Mouse (Mus musculus) midbrain, embryonic 12.5 days (tissue): Measurements from ENCODE around the gene Best2. TPM values are rescaled to one million over a fixed set of nuclear protein-coding genes. Genes with fewer than 3 reads are reported as not detected.

ENCODE experiments used
- ATAC-seq: fragments of 200-750 bp; cut with Nextera tagmentation; 2 replicates; pipeline ENCODE4 v1.8.0; 2017; ENCODE audit warnings: low read depth, moderate TSS enrichment, moderate library complexity; ENCODE audit not compliant: low FRiP score
- H3K27ac ChIP-seq: fragments of 300-500 bp; sonication (generic); replicated peaks from 2 replicates; pipeline ENCODE4 v1.5.1; 2016; ENCODE audit warnings: mild to moderate bottlenecking
- H3K27me3 ChIP-seq: fragments of 300-500 bp; sonication (generic); 2 replicates; pipeline ENCODE4 v1.6.1; 2016; ENCODE audit warnings: mild to moderate bottlenecking
- H3K36me3 ChIP-seq: fragments of 300-500 bp; sonication (generic); 2 replicates; pipeline ENCODE4 v1.6.1; 2016
- H3K4me1 ChIP-seq: fragments of 300-500 bp; sonication (generic); 2 replicates; pipeline ENCODE4 v1.6.1; 2016
- H3K4me2 ChIP-seq: fragments of 300-500 bp; sonication (generic); replicated peaks from 2 replicates; pipeline ENCODE4 v1.6.1; 2016; ENCODE audit warnings: mild to moderate bottlenecking, moderate library complexity
- H3K4me3 ChIP-seq: fragments of 300-500 bp; sonication (generic); 2 replicates; pipeline ENCODE4 v1.5.1; 2016; ENCODE audit warnings: mild to moderate bottlenecking
- H3K9ac ChIP-seq: fragments of 300-500 bp; sonication (generic); replicated peaks from 2 replicates; pipeline ENCODE4 v1.6.1; 2016; ENCODE audit warnings: mild to moderate bottlenecking, moderate library complexity
- H3K9me3 ChIP-seq: fragments of 300-500 bp; sonication (generic); 2 replicates; pipeline ENCODE4 v1.6.1; 2016; ENCODE audit warnings: mild to moderate bottlenecking
- WGBS: fragments of 180-500 bp; shearing (Covaris S2); methylation state at CpG from one replicate; pipeline ENCODE4 v1.1.7; 2016; 5-methylcytosine and 5-hydroxymethylcytosine counted together
- polyA plus RNA-seq: library from polyadenylated mRNA; unstranded; fragments of >200 nt; fragmentation: Nextera tagmentation; extraction: Ambion mirVana; gene quantifications from 2 replicates; pipeline ENCODE4 v1.2.1, GENCODE M21; 2016

Best2 gene
- polyA plus RNA-seq, 1 experiment from 2014 or later: not detected

- Histone ChIP-seq H3K27ac (no peak overlapping the region), H3K36me3 (no peaks in the 10 kb centered on the region), H3K9me3 (no peaks in the 10 kb centered on the region), H3K9ac (no peak overlapping the region), H3K4me1 (peaks cover 37% of the 10 kb centered on the region), H3K4me3 (no peak overlapping the region), H3K27me3 (peaks cover 63% of the 10 kb centered on the region), H3K4me2 (no peak overlapping the region)
- 64% methylated on average over 2 of the region's 2 CpGs for WGBS
- no peak for ATAC-seq
Measured at GRCm38 (mm10) chr8:84987903-84988302, 26.4 kb downstream of the Best2 start.

GRCm38 (mm10) chr8:84987388-84987787 is 26.9 kb downstream of the Best2 start:
- ATAC-seq: no peak
- H3K4me3 ChIP-seq: no peak overlapping the region
- H3K36me3 ChIP-seq: no peaks in the 10 kb centered on the region
- WGBS: 88% methylated on average over 5 of the region's 5 CpGs
- H3K4me1 ChIP-seq: peaks cover 37% of the 10 kb centered on the region
- no peak overlapping the region for H3K27ac ChIP-seq
- H3K27me3 ChIP-seq: peaks cover 69% of the 10 kb centered on the region
- no peak overlapping the region for H3K9ac ChIP-seq
- H3K4me2 ChIP-seq: no peak overlapping the region
- no peaks in the 10 kb centered on the region for H3K9me3 ChIP-seq

GRCm38 (mm10) chr8:84986379-84986945 is 27.9 kb downstream of the Best2 start:
- Histone ChIP-seq H3K4me3 (peak overlapping the region; percentile 51), H3K27ac (no peak overlapping the region), H3K27me3 (peaks cover 78% of the 10 kb centered on the region), H3K4me1 (peaks cover 37% of the 10 kb centered on the region), H3K4me2 (peak overlapping the region; percentile 93), H3K9me3 (no peaks in the 10 kb centered on the region), H3K36me3 (no peaks in the 10 kb centered on the region), H3K9ac (peak overlapping the region; percentile 51; the same call in 1 of the 2 replicates)
- no peak for ATAC-seq
- WGBS: 48% methylated on average over 8 of the region's 8 CpGs

GRCm38 (mm10) chr8:84985684-84986378 is 28.5 kb downstream of the Best2 start:
- Histone ChIP-seq H3K27ac (no peak overlapping the region; the same call in 1 of the 2 replicates), H3K4me1 (peaks cover 37% of the 10 kb centered on the region), H3K4me2 (peak overlapping the region; percentile 93), H3K9me3 (no peaks in the 10 kb centered on the region), H3K4me3 (peak overlapping the region; percentile 51), H3K36me3 (no peaks in the 10 kb centered on the region), H3K27me3 (peaks cover 83% of the 10 kb centered on the region), H3K9ac (peak overlapping the region; percentile 51)
- no peak for ATAC-seq
- WGBS: 0% methylated on average over 52 of the region's 53 CpGs

- H3K27ac ChIP-seq: no peak overlapping the region
- ATAC-seq: no peak
- H3K27me3 ChIP-seq: peaks cover 90% of the 10 kb centered on the region
- no peaks in the 10 kb centered on the region for H3K9me3 ChIP-seq
- H3K4me3 ChIP-seq: peak overlapping the region; percentile 51
- WGBS: under 1% methylated on average over 23 of the region's 23 CpGs
- peak overlapping the region; percentile 93 for H3K4me2 ChIP-seq
- peaks cover 41% of the 10 kb centered on the region for H3K4me1 ChIP-seq
- H3K9ac ChIP-seq: peak overlapping the region; percentile 51
- H3K36me3 ChIP-seq: no peaks in the 10 kb centered on the region
Measured at GRCm38 (mm10) chr8:84985049-84985683, 29.2 kb downstream of the Best2 start.

GRCm38 (mm10) chr8:84984294-84985048 is 29.9 kb downstream of the Best2 start:
- Histone ChIP-seq H3K9ac (peak overlapping the region; percentile 51; the same call in 1 of the 2 replicates), H3K27me3 (peaks cover 97% of the 10 kb centered on the region)

GRCm38 (mm10) chr8:84982499-84983011 is 31.8 kb downstream of the Best2 start:
- WGBS: 69% methylated on average over 3 of the region's 3 CpGs
- Histone ChIP-seq H3K36me3 (no peaks in the 10 kb centered on the region), H3K9ac (no peak overlapping the region), H3K9me3 (no peaks in the 10 kb centered on the region), H3K27me3 (peaks cover 97% of the 10 kb centered on the region), H3K4me2 (no peak overlapping the region), H3K4me3 (no peak overlapping the region), H3K4me1 (peaks cover 57% of the 10 kb centered on the region), H3K27ac (no peak overlapping the region)
- no peak for ATAC-seq

More at GRCm38 (mm10) chr8:84984294-84985048, 29.9 kb downstream of the Best2 start:
- Histone ChIP-seq H3K36me3 (no peaks in the 10 kb centered on the region), H3K4me2 (peak overlapping the region; percentile 93), H3K4me3 (no peak overlapping the region), H3K4me1 (peaks cover 43% of the 10 kb centered on the region), H3K27ac (no peak overlapping the region), H3K9me3 (no peaks in the 10 kb centered on the region)
- no peak for ATAC-seq
- WGBS: 13% methylated on average over 16 of the region's 16 CpGs

GRCm38 (mm10) chr8:84981644-84982498 is 32.5 kb downstream of the Best2 start:
- no peak overlapping the region for H3K27ac ChIP-seq
- no peaks in the 10 kb centered on the region for H3K9me3 ChIP-seq
- H3K4me3 ChIP-seq: no peak overlapping the region
- H3K9ac ChIP-seq: no peak overlapping the region
- H3K27me3 ChIP-seq: peaks cover 97% of the 10 kb centered on the region
- H3K4me2 ChIP-seq: no peak overlapping the region
- ATAC-seq: no peak
- H3K4me1 ChIP-seq: peaks cover 64% of the 10 kb centered on the region
- WGBS: 82% methylated on average over 15 of the region's 15 CpGs
- H3K36me3 ChIP-seq: no peaks in the 10 kb centered on the region

- Histone ChIP-seq H3K9ac (no peak overlapping the region), H3K4me1 (peaks cover 65% of the 10 kb centered on the region), H3K9me3 (no peaks in the 10 kb centered on the region), H3K27ac (no peak overlapping the region), H3K4me3 (no peak overlapping the region), H3K27me3 (peaks cover 89% of the 10 kb centered on the region), H3K36me3 (no peaks in the 10 kb centered on the region), H3K4me2 (0 out of 2 replicates have a peak overlapping the region, but pooled peaks have one; percentile 12)
- no peak for ATAC-seq
- 42% methylated on average over 11 of the region's 11 CpGs for WGBS
Measured at GRCm38 (mm10) chr8:84980622-84981358, 33.5 kb downstream of the Best2 start.

- Histone ChIP-seq H3K36me3 (0 out of 2 replicates have a peak, but pooled peaks cover 4% of the 10 kb centered on the region), H3K4me2 (peak overlapping the region; percentile 98), H3K4me1 (peaks cover 62% of the 10 kb centered on the region), H3K9me3 (no peaks in the 10 kb centered on the region), H3K27ac (no peak overlapping the region), H3K4me3 (peak overlapping the region; percentile 33), H3K27me3 (peaks cover 80% of the 10 kb centered on the region), H3K9ac (peak overlapping the region; percentile 20; the same call in 1 of the 2 replicates)
- WGBS: 4% methylated on average over 40 of the region's 42 CpGs
- ATAC-seq: peak; percentile 7; the same call in 1 of the 2 replicates
Measured at GRCm38 (mm10) chr8:84979599-84980421, 34.5 kb downstream of the Best2 start.
